Mouse (Mus musculus): Measurements from ENCODE around the gene Gm8914.
"Not testable (repeated sequence)": the region's sequence is repeated elsewhere in the genome, so short reads cannot be mapped to it uniquely, and the experiment has no call there.

Gene Gm8914

GRCm38 (mm10) chrX:91479826-91480225, at the start of gene Gm8914:
Gene Gm8914, plus strand, starts transcription at chrX:91480126.
- not testable (repeated sequence) for DNase-seq

Measured in lung, adult 18-20 months (tissue).